Mouse (Mus musculus) heart, embryonic 12.5 days (tissue): Measurements from ENCODE around the gene Shc3. TPM values are rescaled to one million over a fixed set of nuclear protein-coding genes. Genes with fewer than 3 reads are reported as not detected.
A peak's percentile ranks its signal among the peaks of the same experiment; 100 is the strongest.

ENCODE experiments used
- ATAC-seq: fragments of 200-750 bp; cut with Nextera tagmentation; 2 replicates; pipeline ENCODE4 v1.8.0; 2017; ENCODE audit warnings: moderate TSS enrichment, moderate library complexity; ENCODE audit not compliant: insufficient number of reproducible peaks, low FRiP score
- H3K27ac ChIP-seq: fragments of 300-500 bp; sonication (generic); 2 replicates; pipeline ENCODE4 v1.5.1; 2016; ENCODE audit warnings: mild to moderate bottlenecking, moderate library complexity; ENCODE audit not compliant: poor library complexity, severe bottlenecking
- H3K27me3 ChIP-seq: fragments of 300-500 bp; sonication (generic); replicated peaks from 2 replicates; pipeline ENCODE4 v1.6.1; 2016; ENCODE audit warnings: mild to moderate bottlenecking, moderate library complexity
- H3K36me3 ChIP-seq: fragments of 300-500 bp; sonication (generic); 2 replicates; pipeline ENCODE4 v1.6.1; 2016; ENCODE audit warnings: mild to moderate bottlenecking, moderate library complexity
- H3K4me1 ChIP-seq: fragments of 300-500 bp; sonication (generic); replicated peaks from 2 replicates; pipeline ENCODE4 v1.6.1; 2016; ENCODE audit warnings: mild to moderate bottlenecking
- H3K4me2 ChIP-seq: fragments of 300-500 bp; sonication (generic); 2 replicates; pipeline ENCODE4 v1.6.1; 2016; ENCODE audit warnings: mild to moderate bottlenecking, moderate library complexity
- H3K4me3 ChIP-seq: fragments of 300-500 bp; sonication (generic); 2 replicates; pipeline ENCODE4 v1.5.1; 2016; ENCODE audit warnings: mild to moderate bottlenecking
- H3K9ac ChIP-seq: fragments of 300-500 bp; sonication (generic); 2 replicates; pipeline ENCODE4 v1.6.1; 2016; ENCODE audit warnings: mild to moderate bottlenecking, moderate library complexity
- H3K9me3 ChIP-seq: fragments of 300-500 bp; sonication (generic); replicated peaks from 2 replicates; pipeline ENCODE4 v1.6.1; 2016; ENCODE audit warnings: mild to moderate bottlenecking, moderate library complexity
- WGBS: fragments of 180-500 bp; shearing (Covaris S2); methylation state at CpG from one replicate; pipeline ENCODE4 v1.1.7; 2016; 5-methylcytosine and 5-hydroxymethylcytosine counted together
- polyA plus RNA-seq: library from polyadenylated mRNA; unstranded; fragments of >200 nt; fragmentation: Nextera tagmentation; extraction: Ambion mirVana; gene quantifications from 2 replicates; pipeline ENCODE4 v1.2.1, GENCODE M21; 2016

Gene Shc3
- polyA plus RNA-seq, 1 experiment from 2014 or later: 0.26 TPM

- Histone ChIP-seq H3K4me1 (peaks cover 29% of the 10 kb centered on the region), H3K4me2 (no peak overlapping the region), H3K27ac (no peak overlapping the region), H3K27me3 (0 out of 2 replicates have a peak, but pooled peaks cover 6% of the 10 kb centered on the region), H3K9ac (no peak overlapping the region), H3K4me3 (no peak overlapping the region), H3K9me3 (no peaks in the 10 kb centered on the region), H3K36me3 (no peaks in the 10 kb centered on the region)
- ATAC-seq: no peak
- 60% methylated on average over 4 of the region's 4 CpGs for WGBS
Measured at GRCm38 (mm10) chr13:51404566-51404965, 164.7 kb downstream of the Shc3 start.

- H3K4me2 ChIP-seq: peak overlapping the region; percentile 90
- 0 out of 2 replicates have a peak overlapping the region, but pooled peaks have one; percentile 16 for H3K27ac ChIP-seq
- peak overlapping the region; percentile 75 for H3K9ac ChIP-seq
- peak overlapping the region; percentile 49 for H3K4me3 ChIP-seq
- 8% methylated on average over 20 of the region's 20 CpGs for WGBS
- H3K36me3 ChIP-seq: no peaks in the 10 kb centered on the region
- 0 out of 2 replicates have a peak, but pooled peaks have one; percentile 20 for ATAC-seq
- H3K27me3 ChIP-seq: no peaks in the 10 kb centered on the region
- H3K9me3 ChIP-seq: no peaks in the 10 kb centered on the region
- peaks cover 18% of the 10 kb centered on the region for H3K4me1 ChIP-seq
Measured at GRCm38 (mm10) chr13:51400736-51401501, 168.3 kb downstream of the Shc3 start.

- Histone ChIP-seq H3K36me3 (no peaks in the 10 kb centered on the region), H3K4me1 (peaks cover 18% of the 10 kb centered on the region), H3K27ac (no peak overlapping the region), H3K4me3 (peak overlapping the region; percentile 49), H3K27me3 (no peaks in the 10 kb centered on the region), H3K9me3 (0 out of 2 replicates have a peak, but pooled peaks cover 3% of the 10 kb centered on the region), H3K4me2 (peak overlapping the region; percentile 90), H3K9ac (peak overlapping the region; percentile 75)
- 0 out of 2 replicates have a peak, but pooled peaks have one; percentile 26 for ATAC-seq
- WGBS: 25% methylated on average over 14 of the region's 14 CpGs
Measured at GRCm38 (mm10) chr13:51400186-51400719, 169.0 kb downstream of the Shc3 start.

GRCm38 (mm10) chr13:51399562-51399961, 169.7 kb downstream of the Shc3 start:
- no peaks in the 10 kb centered on the region for H3K27me3 ChIP-seq
- ATAC-seq: no peak
- H3K27ac ChIP-seq: no peak overlapping the region
- peaks cover 9% of the 10 kb centered on the region for H3K9me3 ChIP-seq
- H3K9ac ChIP-seq: no peak overlapping the region
- no peak overlapping the region for H3K4me3 ChIP-seq
- H3K4me2 ChIP-seq: no peak overlapping the region
- WGBS: 82% methylated on average over 3 of the region's 3 CpGs
- 0 out of 2 replicates have a peak, but pooled peaks cover 4% of the 10 kb centered on the region for H3K36me3 ChIP-seq
- peaks cover 15% of the 10 kb centered on the region for H3K4me1 ChIP-seq

GRCm38 (mm10) chr13:51397861-51398260, 171.4 kb downstream of the Shc3 start:
- Histone ChIP-seq H3K27ac (no peak overlapping the region), H3K4me1 (peaks cover 15% of the 10 kb centered on the region), H3K27me3 (no peaks in the 10 kb centered on the region), H3K36me3 (0 out of 2 replicates have a peak, but pooled peaks cover 4% of the 10 kb centered on the region), H3K4me2 (no peak overlapping the region), H3K9ac (no peak overlapping the region), H3K9me3 (peaks cover 9% of the 10 kb centered on the region), H3K4me3 (no peak overlapping the region)
- no peak for ATAC-seq
- 65% methylated on average over 6 of the region's 6 CpGs for WGBS

- Histone ChIP-seq H3K27ac (no peak overlapping the region), H3K9me3 (peaks cover 9% of the 10 kb centered on the region), H3K4me1 (peaks cover 16% of the 10 kb centered on the region), H3K36me3 (0 out of 2 replicates have a peak, but pooled peaks cover 4% of the 10 kb centered on the region), H3K9ac (no peak overlapping the region), H3K27me3 (no peaks in the 10 kb centered on the region), H3K4me3 (no peak overlapping the region), H3K4me2 (no peak overlapping the region)
- ATAC-seq: no peak
- no CpG with 5 or more reads among the region's 1 CpGs for WGBS
Measured at GRCm38 (mm10) chr13:51392256-51392655, 177.0 kb downstream of the Shc3 start.

- Histone ChIP-seq H3K4me2 (no peak overlapping the region), H3K27me3 (no peaks in the 10 kb centered on the region), H3K4me3 (no peak overlapping the region), H3K36me3 (0 out of 2 replicates have a peak, but pooled peaks cover 4% of the 10 kb centered on the region), H3K9me3 (peaks cover 9% of the 10 kb centered on the region), H3K27ac (no peak overlapping the region), H3K9ac (no peak overlapping the region), H3K4me1 (peaks cover 16% of the 10 kb centered on the region)
- no peak for ATAC-seq
- WGBS: 79% methylated on average over 6 of the region's 6 CpGs
Measured at GRCm38 (mm10) chr13:51391359-51391916, 177.8 kb downstream of the Shc3 start.

- WGBS: 55% methylated on average over 4 of the region's 4 CpGs
- H3K27me3 ChIP-seq: no peaks in the 10 kb centered on the region
- H3K4me1 ChIP-seq: peaks cover 16% of the 10 kb centered on the region
- H3K36me3 ChIP-seq: 0 out of 2 replicates have a peak, but pooled peaks cover 4% of the 10 kb centered on the region
- peaks cover 8% of the 10 kb centered on the region for H3K9me3 ChIP-seq
- ATAC-seq: no peak
- no peak overlapping the region for H3K4me3 ChIP-seq
- H3K4me2 ChIP-seq: no peak overlapping the region
- no peak overlapping the region for H3K27ac ChIP-seq
- no peak overlapping the region for H3K9ac ChIP-seq
Measured at GRCm38 (mm10) chr13:51390398-51390797, 178.8 kb downstream of the Shc3 start.

- no peaks in the 10 kb centered on the region for H3K27me3 ChIP-seq
- H3K9me3 ChIP-seq: no peaks in the 10 kb centered on the region
- no peak for ATAC-seq
- H3K4me2 ChIP-seq: 0 out of 2 replicates have a peak overlapping the region, but pooled peaks have one; percentile 17
- H3K9ac ChIP-seq: no peak overlapping the region
- no peak overlapping the region for H3K4me3 ChIP-seq
- peak overlapping the region; percentile 15; the same call in 1 of the 2 replicates for H3K27ac ChIP-seq
- 27% methylated on average over 4 of the region's 4 CpGs for WGBS
- H3K36me3 ChIP-seq: no peaks in the 10 kb centered on the region
- peaks cover 16% of the 10 kb centered on the region for H3K4me1 ChIP-seq
Measured at GRCm38 (mm10) chr13:51387908-51388307, 181.3 kb downstream of the Shc3 start.

- H3K4me3 ChIP-seq: no peak overlapping the region
- no peaks in the 10 kb centered on the region for H3K36me3 ChIP-seq
- peaks cover 25% of the 10 kb centered on the region for H3K4me1 ChIP-seq
- no peaks in the 10 kb centered on the region for H3K27me3 ChIP-seq
- H3K27ac ChIP-seq: no peak overlapping the region
- H3K9me3 ChIP-seq: no peaks in the 10 kb centered on the region
- WGBS: 75% methylated on average over 2 of the region's 2 CpGs
- ATAC-seq: no peak
- no peak overlapping the region for H3K9ac ChIP-seq
- H3K4me2 ChIP-seq: no peak overlapping the region
Measured at GRCm38 (mm10) chr13:51384899-51385298, 184.3 kb downstream of the Shc3 start.

- Histone ChIP-seq H3K4me2 (no peak overlapping the region), H3K9me3 (no peaks in the 10 kb centered on the region), H3K4me3 (no peak overlapping the region), H3K27me3 (no peaks in the 10 kb centered on the region), H3K27ac (no peak overlapping the region), H3K36me3 (no peaks in the 10 kb centered on the region), H3K4me1 (peaks cover 38% of the 10 kb centered on the region), H3K9ac (no peak overlapping the region)
- ATAC-seq: no peak
- 86% methylated on average over 6 of the region's 6 CpGs for WGBS
Measured at GRCm38 (mm10) chr13:51381498-51381897, 187.7 kb downstream of the Shc3 start.
